Mouse (Mus musculus) heart, embryonic 16.5 days (tissue): Measurements from ENCODE around the gene Cebpg. TPM values are rescaled to one million over a fixed set of nuclear protein-coding genes. Genes with fewer than 3 reads are reported as not detected.

Source experiments
- ATAC-seq: fragments of 200-750 bp; cut with Nextera tagmentation; replicated peaks from 2 replicates; pipeline ENCODE4 v1.8.0; 2017; ENCODE audit warnings: moderate number of reproducible peaks; ENCODE audit not compliant: insufficient read depth, low FRiP score; ENCODE audit errors: extremely low read depth
- H3K27ac ChIP-seq: fragments of 300-500 bp; sonication (generic); 2 replicates; pipeline ENCODE4 v1.5.1; 2014; ENCODE audit warnings: mild to moderate bottlenecking, low read length, control low read depth, moderate library complexity
- H3K27me3 ChIP-seq: fragments of 300-500 bp; sonication (generic); 2 replicates; pipeline ENCODE4 v1.6.1; 2014; ENCODE audit warnings: low read length, mixed read lengths; ENCODE audit not compliant: control insufficient read depth, insufficient read depth
- H3K36me3 ChIP-seq: fragments of 300-500 bp; sonication (generic); 2 replicates; pipeline ENCODE4 v1.6.1; 2014; ENCODE audit not compliant: control insufficient read depth, insufficient read depth
- H3K4me1 ChIP-seq: fragments of 300-500 bp; sonication (generic); 2 replicates; pipeline ENCODE4 v1.6.1; 2014; ENCODE audit warnings: low read length, mixed read lengths; ENCODE audit not compliant: control insufficient read depth, insufficient read depth
- H3K4me2 ChIP-seq: fragments of 300-500 bp; sonication (generic); 2 replicates; pipeline ENCODE4 v1.6.1; 2014; ENCODE audit warnings: low read depth, mild to moderate bottlenecking, control low read depth, low read length
- H3K4me3 ChIP-seq: fragments of 300-500 bp; sonication (generic); 2 replicates; pipeline ENCODE4 v1.5.1; 2014; ENCODE audit warnings: mild to moderate bottlenecking, control low read depth, low read length
- H3K9ac ChIP-seq: fragments of 300-500 bp; sonication (generic); 2 replicates; pipeline ENCODE4 v1.6.1; 2014; ENCODE audit warnings: low read length, control low read depth
- H3K9me3 ChIP-seq: fragments of 300-500 bp; sonication (generic); replicated peaks from 2 replicates; pipeline ENCODE4 v1.6.1; 2016; ENCODE audit warnings: low read length; ENCODE audit not compliant: control insufficient read depth
- WGBS: fragments of 180-500 bp; shearing (Covaris S2); extraction: QIAGEN DNeasy Blood & Tissue Kit; methylation state at CpG from one replicate; pipeline ENCODE4 v1.1.7; 2014; 5-methylcytosine and 5-hydroxymethylcytosine counted together
- microRNA-seq: library from miRNA; unstranded; fragments of <30 nt; microRNA quantifications from one replicate; pipeline ENCODE4, GENCODE M21; 2017
- polyA plus RNA-seq: library from polyadenylated mRNA; unstranded; fragments of >200 nt; fragmentation: Nextera tagmentation; extraction: Ambion mirVana; gene quantifications from 2 replicates; pipeline ENCODE4 v1.2.1, GENCODE M21; 2015

Gene Cebpg
- polyA plus RNA-seq, 1 experiment from 2014 or later, result 19.8 TPM

DNA sequence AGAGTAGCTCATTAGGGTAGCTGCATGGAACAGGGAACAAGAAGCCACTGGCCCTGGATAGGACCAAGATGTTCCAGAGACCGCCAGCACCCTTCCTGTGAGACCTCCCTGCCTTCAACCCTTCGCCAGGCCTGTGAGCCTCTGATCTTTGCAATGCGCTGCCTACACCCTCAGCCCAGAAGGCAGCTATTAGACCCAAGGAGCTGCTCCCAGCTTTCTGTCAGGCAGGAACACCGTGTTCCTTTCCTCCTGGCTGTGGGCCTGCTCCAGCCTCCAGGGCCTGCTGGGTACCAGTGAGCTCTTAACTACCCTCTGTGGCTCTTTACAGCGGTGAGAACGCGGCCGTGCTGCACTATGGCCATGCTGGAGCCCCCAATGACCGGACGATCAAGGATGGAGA lies 35.0 kb downstream of the Cebpg start:
- Histone ChIP-seq H3K4me1 (no peaks in the 10 kb centered on the region), H3K27ac (no peak overlapping the region), H3K4me2 (no peak overlapping the region), H3K9ac (no peak overlapping the region), H3K36me3 (no peaks in the 10 kb centered on the region), H3K27me3 (no peaks in the 10 kb centered on the region), H3K9me3 (no peaks in the 10 kb centered on the region), H3K4me3 (no peak overlapping the region)
- 88% methylated on average over 10 of the region's 10 CpGs for WGBS
- no peak for ATAC-seq

DNA sequence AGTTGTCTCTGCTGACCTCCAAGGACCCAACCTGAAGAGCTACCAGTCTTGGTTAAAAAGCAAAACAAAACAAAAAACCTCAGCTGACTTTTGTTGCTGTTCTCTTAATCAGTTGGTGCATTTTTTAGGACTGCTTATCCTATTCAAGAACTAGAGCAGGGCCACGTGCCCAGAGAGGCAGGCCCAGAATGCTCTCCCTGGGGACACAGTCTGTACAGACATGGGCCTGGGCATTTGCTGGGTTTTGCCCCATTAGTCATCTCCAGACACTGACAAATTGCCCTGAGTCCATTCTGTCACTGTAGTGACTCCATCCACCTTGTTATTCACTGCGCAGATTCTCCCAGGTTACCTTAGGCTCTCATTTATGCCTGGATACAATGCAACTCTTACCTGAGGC lies 41.1 kb downstream of the Cebpg start:
- H3K27me3 ChIP-seq, result no peaks in the 10 kb centered on the region
- no peak overlapping the region for H3K9ac ChIP-seq
- no peak overlapping the region for H3K27ac ChIP-seq
- 73% methylated on average over 2 of the region's 2 CpGs for WGBS
- no peak overlapping the region for H3K4me2 ChIP-seq
- peaks cover 5% of the 10 kb centered on the region for H3K4me1 ChIP-seq
- no peak for ATAC-seq
- H3K4me3 ChIP-seq, result no peak overlapping the region
- no peaks in the 10 kb centered on the region for H3K9me3 ChIP-seq
- no peaks in the 10 kb centered on the region for H3K36me3 ChIP-seq

DNA sequence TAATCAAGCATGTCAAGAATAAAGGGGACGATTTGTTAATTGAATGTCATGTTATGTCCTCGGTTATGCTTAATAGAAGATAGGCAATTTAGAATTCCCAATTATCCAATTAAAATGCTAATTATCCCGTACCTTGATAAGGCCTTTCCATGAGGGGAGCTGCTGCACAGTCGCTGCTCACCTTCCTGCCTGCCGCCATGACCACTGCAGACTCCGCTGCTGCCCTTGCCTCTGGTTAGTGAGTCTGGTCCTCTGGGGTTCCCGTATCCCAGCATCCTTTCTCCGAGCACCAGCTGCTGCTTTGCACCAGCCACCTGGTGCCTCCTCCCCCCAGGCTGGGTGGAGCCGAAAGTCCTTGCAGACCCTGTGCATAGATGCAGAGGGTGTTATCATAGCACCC lies 43.1 kb downstream of the Cebpg start:
- Histone ChIP-seq H3K9me3 (no peaks in the 10 kb centered on the region), H3K4me1 (peaks cover 5% of the 10 kb centered on the region), H3K9ac (no peak overlapping the region), H3K4me3 (no peak overlapping the region), H3K27me3 (no peaks in the 10 kb centered on the region), H3K36me3 (no peaks in the 10 kb centered on the region), H3K27ac (no peak overlapping the region), H3K4me2 (no peak overlapping the region)
- ATAC-seq, result no peak
- 82% methylated on average over 9 of the region's 9 CpGs for WGBS

- no peak overlapping the region for H3K9ac ChIP-seq
- H3K4me3 ChIP-seq, result no peak overlapping the region
- H3K4me2 ChIP-seq, result no peak overlapping the region
- peaks cover 4% of the 10 kb centered on the region; the same call in 1 of the 2 replicates for H3K9me3 ChIP-seq
- ATAC-seq, result no peak
- WGBS, result 89% methylated on average over 7 of the region's 7 CpGs
- peaks cover 2% of the 10 kb centered on the region; the same call in 1 of the 2 replicates for H3K36me3 ChIP-seq
- H3K4me1 ChIP-seq, result no peaks in the 10 kb centered on the region; the same call in 1 of the 2 replicates
- no peaks in the 10 kb centered on the region for H3K27me3 ChIP-seq
- no peak overlapping the region for H3K27ac ChIP-seq
Observed at GRCm38 (mm10) chr7:35006661-35007060, 49.7 kb downstream of the Cebpg start.

DNA sequence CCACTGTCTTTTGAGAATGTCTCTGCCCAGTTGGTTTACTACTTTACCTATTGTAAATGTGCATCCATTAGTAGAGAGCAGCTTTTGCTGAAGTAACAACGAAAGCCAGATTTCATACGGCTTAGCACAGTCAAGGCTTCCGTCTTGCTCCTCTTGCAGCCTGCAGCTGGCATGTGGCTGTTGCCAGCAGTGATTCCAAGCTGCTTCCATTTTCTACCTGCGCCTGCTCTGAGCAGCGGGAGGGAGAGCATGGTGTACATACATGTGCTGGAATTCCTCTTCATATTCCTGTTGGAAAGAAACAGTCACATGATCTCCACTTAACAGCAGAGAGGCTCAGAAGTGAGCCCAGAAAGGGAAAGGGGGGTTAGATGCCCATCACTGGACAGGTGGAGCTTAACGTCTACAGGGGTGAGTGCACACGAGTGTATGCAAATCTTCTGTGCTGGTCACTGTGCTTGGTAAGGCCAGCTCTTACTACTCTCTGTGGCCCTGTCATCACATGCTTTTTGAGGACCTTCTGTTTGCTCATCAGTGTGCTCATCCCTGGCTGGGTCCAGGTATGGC lies 53.1 kb downstream of the Cebpg start:
- Histone ChIP-seq H3K27me3 (no peaks in the 10 kb centered on the region), H3K4me2 (no peak overlapping the region), H3K27ac (no peak overlapping the region), H3K9ac (no peak overlapping the region), H3K4me3 (no peak overlapping the region), H3K4me1 (no peaks in the 10 kb centered on the region), H3K36me3 (peaks cover 2% of the 10 kb centered on the region; the same call in 1 of the 2 replicates), H3K9me3 (peaks cover 4% of the 10 kb centered on the region; the same call in 1 of the 2 replicates)
- no peak for ATAC-seq
- WGBS, result 73% methylated on average over 7 of the region's 7 CpGs

- no peaks in the 10 kb centered on the region for H3K36me3 ChIP-seq
- 0 out of 2 replicates have a peak overlapping the region, but pooled peaks have one; percentile 52 for H3K27ac ChIP-seq
- peak; percentile 42 for ATAC-seq
- H3K27me3 ChIP-seq, result no peaks in the 10 kb centered on the region
- no peaks in the 10 kb centered on the region for H3K9me3 ChIP-seq
- H3K4me1 ChIP-seq, result no peaks in the 10 kb centered on the region
- H3K4me2 ChIP-seq, result no peak overlapping the region
- no peak overlapping the region for H3K4me3 ChIP-seq
- WGBS, result 38% methylated on average over 6 of the region's 6 CpGs
- no peak overlapping the region for H3K9ac ChIP-seq
Observed at GRCm38 (mm10) chr7:35000839-35001238, 55.5 kb downstream of the Cebpg start.

Small RNA genes lying within 50 kb of the gene (microRNA-seq; reads per million reads assigned to microRNA genes)
- gene Gm25033, result not detected

Other genes with a start within 250 kb of the Cebpg start
- 0.75 and 1.2 TPM in 2 replicates for gene Chst8, start 243.9 kb downstream of the Cebpg start, polyA plus RNA-seq
- 48.7 and 52.0 TPM in 2 replicates for gene Pepd, start 144.2 kb downstream of the Cebpg start, polyA plus RNA-seq
- 1.0 and 1.5 TPM in 2 replicates for gene Cebpa, start 62.7 kb upstream of the Cebpg start, polyA plus RNA-seq
- 1.8 TPM in 2 replicates for gene Slc7a10, start 129.8 kb upstream of the Cebpg start, polyA plus RNA-seq
- gene Lrp3, start 158.9 kb upstream of the Cebpg start, polyA plus RNA-seq, result 2.0 and 2.5 TPM in 2 replicates